Mouse (Mus musculus) right cerebral cortex, postnatal 25 days (tissue): ENCODE results near the gene 1700057G04Rik.

Source experiments
- DNase-seq: peaks from one replicate; pipeline ENCODE4 v3.0.0; 2022

The 1700057G04Rik gene

DNA sequence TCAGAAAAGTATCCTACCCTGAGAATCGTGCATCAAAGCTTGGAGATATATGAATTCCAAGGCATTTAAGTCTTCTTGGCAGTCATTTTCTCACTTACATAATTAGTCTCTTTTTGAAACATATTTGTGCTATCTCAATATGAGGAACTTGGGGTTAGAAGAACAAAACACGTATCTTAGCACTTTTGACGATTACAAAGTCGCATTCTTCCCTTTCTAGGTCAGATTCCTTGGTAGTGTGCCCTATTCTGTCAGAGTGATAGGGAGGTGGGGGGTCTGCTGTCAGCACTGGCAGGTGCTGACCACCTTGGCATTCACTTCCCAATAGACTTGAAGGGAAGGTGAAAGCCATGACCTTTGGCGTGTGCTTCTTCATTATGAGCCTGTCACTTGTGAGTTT, 93.5 kb downstream of the 1700057G04Rik start:
- DNase-seq: no peak
